9 mouse cellular contexts compared by ENCODE assay signal in the genomic region with DNA sequence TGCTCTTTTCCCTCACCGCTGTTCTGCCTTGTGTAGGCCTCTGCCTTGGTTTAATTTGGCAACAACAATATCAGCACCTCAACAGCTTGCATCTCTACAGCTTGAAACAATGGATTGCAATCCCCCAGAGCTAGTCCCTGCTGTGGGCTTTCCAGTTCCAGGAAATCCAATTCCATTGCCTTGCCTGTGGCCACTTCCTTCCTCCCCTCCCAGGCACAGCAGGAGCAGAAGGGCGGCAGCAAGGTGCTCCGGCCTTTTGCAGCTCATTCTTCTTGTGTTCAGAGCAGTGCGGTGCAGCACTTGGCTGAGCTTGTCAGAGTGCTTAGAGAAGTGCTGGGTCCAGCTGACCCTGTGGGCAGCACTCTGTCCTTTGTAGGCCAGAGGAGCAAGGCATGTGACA.
A peak's percentile ranks its signal among the peaks of the same experiment; 100 is the strongest.
DNase-seq lines count a peak whose midpoint lies in the region; ATAC-seq lines count a peak whose summit lies in the region.
"Had no signal": no experiment of that assay in that cellular context is flagged by ENCODE, and none has a peak within 500 bp of the region (broad histone marks: within the 10 kb centered on the region; RNA-seq: fewer than 3 reads in every experiment).

No protein-coding gene starts in this region.

- no peaks in the 10 kb centered on the region for H3K36me3 ChIP-seq in midbrain, embryonic 13.5 days
- H3K36me3 ChIP-seq in midbrain, embryonic 10.5 days: peaks cover 51% of the 10 kb centered on the region
- H3K36me3 ChIP-seq in embryonic facial prominence, embryonic 12.5 days: peaks cover 39% of the 10 kb centered on the region
- H3K36me3 ChIP-seq in stomach, embryonic 16.5 days (ENCODE audit: control insufficient read depth, insufficient read depth, low read length): peaks cover 8% of the 10 kb centered on the region; the same call in 1 of the 2 replicates

- DNase-seq in midbrain, embryonic 10.5 days (ENCODE audit: low spot score): no peak
- peak; percentile 15 to 35 for DNase-seq in kidney, adult 8-10 months
- DNase-seq in layer of hippocampus, adult 18-20 months (ENCODE audit: low spot score in 2 of 2): no peak
- DNase-seq in spleen, postnatal 4 days (ENCODE audit: low spot score in 2 of 2): no peak

- peak overlapping the region; percentile 11; the same call in 1 of the 2 replicates for H3K27ac ChIP-seq in midbrain, embryonic 13.5 days
- H3K27ac ChIP-seq in midbrain, embryonic 10.5 days (replicated peaks): no peak overlapping the region
- peak overlapping the region; percentile 63 for H3K27ac ChIP-seq in embryonic facial prominence, embryonic 12.5 days
- H3K27ac ChIP-seq in stomach, embryonic 16.5 days (ENCODE audit: low read length): peak overlapping the region; percentile 33; the same call in 1 of the 2 replicates

- H3K4me2 ChIP-seq in midbrain, embryonic 13.5 days (replicated peaks): no peak overlapping the region
- no peak overlapping the region for H3K4me2 ChIP-seq in embryonic facial prominence, embryonic 12.5 days (replicated peaks)
- H3K4me2 ChIP-seq in stomach, embryonic 16.5 days (ENCODE audit: low read depth, low read length): no peak overlapping the region

- H3K4me1 ChIP-seq in midbrain, embryonic 13.5 days (replicated peaks): peaks cover 26% of the 10 kb centered on the region
- H3K4me1 ChIP-seq in midbrain, embryonic 10.5 days: peaks cover 16% of the 10 kb centered on the region
- 0 out of 2 replicates have a peak, but pooled peaks cover 4% of the 10 kb centered on the region for H3K4me1 ChIP-seq in embryonic facial prominence, embryonic 12.5 days
- no peaks in the 10 kb centered on the region for H3K4me1 ChIP-seq in stomach, embryonic 16.5 days (ENCODE audit: control insufficient read depth, insufficient read depth, low read length)

- H3K4me3 ChIP-seq in midbrain, embryonic 13.5 days (replicated peaks): no peak overlapping the region
- no peak overlapping the region for H3K4me3 ChIP-seq in midbrain, embryonic 10.5 days
- H3K4me3 ChIP-seq in embryonic facial prominence, embryonic 12.5 days: no peak overlapping the region
- no peak overlapping the region for H3K4me3 ChIP-seq in stomach, embryonic 16.5 days (replicated peaks; ENCODE audit: low read length)

- H3K9ac ChIP-seq in midbrain, embryonic 13.5 days (replicated peaks): no peak overlapping the region
- no peak overlapping the region for H3K9ac ChIP-seq in embryonic facial prominence, embryonic 12.5 days
- H3K9ac ChIP-seq in stomach, embryonic 16.5 days (ENCODE audit: low read length): no peak overlapping the region

- WGBS in midbrain, embryonic 13.5 days: 32% methylated on average over 4 of the region's 4 CpGs
- WGBS in midbrain, embryonic 10.5 days: 35% methylated on average over 4 of the region's 4 CpGs
- WGBS in embryonic facial prominence, embryonic 12.5 days: 38% methylated on average over 4 of the region's 4 CpGs
- 53% methylated on average over 4 of the region's 4 CpGs for WGBS in stomach, embryonic 16.5 days

- H3K27me3 ChIP-seq in midbrain, embryonic 13.5 days: no peaks in the 10 kb centered on the region
- no peaks in the 10 kb centered on the region for H3K27me3 ChIP-seq in midbrain, embryonic 10.5 days (ENCODE audit: low read depth, poor library complexity, severe bottlenecking)
- H3K27me3 ChIP-seq in embryonic facial prominence, embryonic 12.5 days: no peaks in the 10 kb centered on the region
- no peaks in the 10 kb centered on the region for H3K27me3 ChIP-seq in stomach, embryonic 16.5 days (ENCODE audit: control insufficient read depth, insufficient read depth, low read length)
- H3K27me3 ChIP-seq: Patski had no signal

- H3K9me3 ChIP-seq in midbrain, embryonic 13.5 days: no peaks in the 10 kb centered on the region
- H3K9me3 ChIP-seq in midbrain, embryonic 10.5 days (replicated peaks): no peaks in the 10 kb centered on the region
- no peaks in the 10 kb centered on the region for H3K9me3 ChIP-seq in embryonic facial prominence, embryonic 12.5 days
- no peaks in the 10 kb centered on the region for H3K9me3 ChIP-seq in stomach, embryonic 16.5 days (replicated peaks; ENCODE audit: control insufficient read depth, low read length)

- ATAC-seq in midbrain, embryonic 13.5 days: no peak
- no peak for ATAC-seq in embryonic facial prominence, embryonic 12.5 days (ENCODE audit: insufficient number of reproducible peaks, insufficient read depth, low FRiP score, low TSS enrichment)
- 0 out of 2 replicates have a peak, but pooled peaks have one; percentile 37 for ATAC-seq in stomach, embryonic 16.5 days (ENCODE audit: insufficient read depth, low FRiP score)
- no peak for ATAC-seq in megakaryocyte-erythroid progenitor cell, adult 5-6 weeks (replicated peaks; ENCODE audit: low FRiP score, low TSS enrichment, poor library complexity, severe bottlenecking)
- ATAC-seq: Patski had no signal

Comparison
In these comparisons a context has a peak if more than half of its experiments do, and no peak if none do; other contexts are left out.
1. DNase-seq: peak in kidney, adult 8-10 months (2 of 2); none in midbrain, embryonic 10.5 days (single experiment), layer of hippocampus, adult 18-20 months (0 of 2) and spleen, postnatal 4 days (0 of 2).